Mouse (Mus musculus) CH12.LX (cell line): ENCODE data around the gene Trim9. TPM values are rescaled to one million over a fixed set of nuclear protein-coding genes. Genes with fewer than 3 reads are reported as not detected.

Experiments
- DNase-seq: peaks from one replicate; pipeline ENCODE4 v3.0.0-alpha.2; 2013; ENCODE audit errors: extremely low read depth
- H3K27ac ChIP-seq: 2 replicates; pipeline ENCODE4 v1.5.1; 2012; ENCODE audit warnings: low read depth, mild to moderate bottlenecking, control low read depth, moderate library complexity; ENCODE audit not compliant: insufficient read depth
- H3K27me3 ChIP-seq: replicated peaks from 2 replicates; pipeline ENCODE3; 2012; ENCODE audit warnings: inconsistent platforms
- H3K36me3 ChIP-seq, 2 experiments: replicated peaks in 1 of 2; 2 replicates each; pipeline versions ENCODE3 to v1.6.1; 2012; ENCODE audit warnings: inconsistent platforms in 1 of 2, low read length in 1 of 2, mild to moderate bottlenecking in 1 of 2, mixed read lengths in 1 of 2, moderate library complexity in 1 of 2; ENCODE audit not compliant: control insufficient read depth in 1 of 2, insufficient read depth in 1 of 2
- H3K4me1 ChIP-seq, 2 experiments: 2 replicates each; pipeline ENCODE4 v1.6.1; 2012; ENCODE audit warnings: inconsistent platforms in 1 of 2, moderate library complexity in 1 of 2; ENCODE audit not compliant: insufficient read depth in 2 of 2, control insufficient read depth in 1 of 2
- H3K4me2 ChIP-seq: 2 replicates; pipeline ENCODE4 v1.6.1; 2012; ENCODE audit warnings: low read depth, mild to moderate bottlenecking, control low read depth; ENCODE audit not compliant: poor library complexity, insufficient read depth, severe bottlenecking
- H3K4me3 ChIP-seq, 3 experiments: fragments of 150-350 bp in 1 of 3; sonication (generic) in 1 of 3; replicated peaks in 1 of 3; 2 replicates each; pipeline versions ENCODE3 to v1.5.1; 2011 to 2012; ENCODE audit warnings: low read depth in 2 of 3, low read length in 2 of 3, mild to moderate bottlenecking in 2 of 3, moderate library complexity in 2 of 3, control low read depth in 1 of 3, improper control_type of control experiment in 1 of 3, inconsistent platforms in 1 of 3, mixed read lengths in 1 of 3; ENCODE audit not compliant: poor library complexity in 1 of 3
- H3K79me2 ChIP-seq: replicated peaks from 2 replicates; pipeline ENCODE4 v1.6.1; 2012; ENCODE audit warnings: mild to moderate bottlenecking, moderate library complexity; ENCODE audit not compliant: control insufficient read depth, poor library complexity, insufficient read depth, severe bottlenecking; ENCODE audit errors: extremely low read depth
- H3K9ac ChIP-seq: 2 replicates; pipeline ENCODE4 v1.6.1; 2012; ENCODE audit warnings: low read depth, mild to moderate bottlenecking, control low read depth, moderate library complexity; ENCODE audit not compliant: insufficient read depth
- H3K9me3 ChIP-seq: replicated peaks from 2 replicates; pipeline ENCODE3; 2012; ENCODE audit warnings: low read length, inconsistent platforms, mixed read lengths
- BHLHE40 ChIP-seq: IDR thresholded peaks from 2 replicates; pipeline ENCODE4 v1.6.1; 2011; ENCODE audit warnings: mild to moderate bottlenecking, low read depth, low read length, improper control_type of control experiment
- CHD1 ChIP-seq: IDR thresholded peaks from 2 replicates; pipeline ENCODE4 v1.6.1; 2012; ENCODE audit warnings: low read depth, low read length, improper control_type of control experiment, inconsistent platforms
- CTCF ChIP-seq, 2 experiments: IDR thresholded peaks in 1 of 2; conservative IDR thresholded peaks in 1 of 2; 2 replicates each; pipeline ENCODE4 v1.5.1; 2011 to 2012; ENCODE audit warnings: low read depth in 2 of 2, low read length in 2 of 2, improper control_type of control experiment in 1 of 2, inconsistent platforms in 1 of 2, mild to moderate bottlenecking in 1 of 2, moderate library complexity in 1 of 2
- E2F4 ChIP-seq: IDR thresholded peaks from 2 replicates; pipeline ENCODE4 v1.6.1; 2011; ENCODE audit warnings: low read depth, low read length, improper control_type of control experiment; ENCODE audit not compliant: insufficient replicate concordance
- ELF1 ChIP-seq: IDR thresholded peaks from 2 replicates; pipeline ENCODE4 v1.6.1; 2014; ENCODE audit warnings: low read depth, mild to moderate bottlenecking, inconsistent platforms, low read length, improper control_type of control experiment
- ETS1 ChIP-seq: conservative IDR thresholded peaks from 2 replicates; pipeline ENCODE4 v1.6.1; 2012; ENCODE audit warnings: low read depth, mild to moderate bottlenecking, inconsistent platforms, low read length, improper control_type of control experiment, moderate library complexity
- JUND ChIP-seq: conservative IDR thresholded peaks from 2 replicates; pipeline ENCODE4 v1.6.1; 2011; ENCODE audit warnings: low read depth, low read length, improper control_type of control experiment
- MAFK ChIP-seq: IDR thresholded peaks from 2 replicates; pipeline ENCODE4 v1.6.1; 2011; ENCODE audit warnings: low read length, improper control_type of control experiment; ENCODE audit not compliant: insufficient replicate concordance
- MAX ChIP-seq: IDR thresholded peaks from 2 replicates; pipeline ENCODE4 v1.6.1; 2011; ENCODE audit warnings: low read length, improper control_type of control experiment
- MXI1 ChIP-seq: IDR thresholded peaks from 2 replicates; pipeline ENCODE4 v1.6.1; 2011; ENCODE audit warnings: mild to moderate bottlenecking, low read depth, low read length, improper control_type of control experiment
- NRF1 ChIP-seq: IDR thresholded peaks from 2 replicates; pipeline ENCODE4 v1.6.1; 2014; ENCODE audit warnings: low read depth, mild to moderate bottlenecking, inconsistent platforms, low read length, improper control_type of control experiment, moderate library complexity
- PAX5 ChIP-seq: IDR thresholded peaks from 2 replicates; pipeline ENCODE4 v1.6.1; 2012; ENCODE audit warnings: low read length, inconsistent platforms, mixed read lengths
- RAD21 ChIP-seq: IDR thresholded peaks from 2 replicates; pipeline ENCODE4 v1.6.1; 2011; ENCODE audit warnings: low read depth, mild to moderate bottlenecking, low read length, improper control_type of control experiment, moderate library complexity
- RCOR1 ChIP-seq: conservative IDR thresholded peaks from 2 replicates; pipeline ENCODE4 v1.6.1; 2012; ENCODE audit warnings: low read depth, mild to moderate bottlenecking, inconsistent platforms, low read length, improper control_type of control experiment
- SIN3A ChIP-seq: IDR thresholded peaks from 2 replicates; pipeline ENCODE4 v1.6.1; 2012; ENCODE audit warnings: low read length, improper control_type of control experiment, inconsistent platforms
- USF1 ChIP-seq: IDR thresholded peaks from 2 replicates; pipeline ENCODE4 v1.6.1; 2014; ENCODE audit warnings: low read depth, mild to moderate bottlenecking, inconsistent platforms, low read length, improper control_type of control experiment
- USF2 ChIP-seq: conservative IDR thresholded peaks from 2 replicates; pipeline ENCODE4 v1.6.1; 2011; ENCODE audit warnings: low read depth, low read length, improper control_type of control experiment
- ZC3H11A ChIP-seq: IDR thresholded peaks from 2 replicates; pipeline ENCODE4 v1.6.1; 2012; ENCODE audit warnings: low read depth, mild to moderate bottlenecking, inconsistent platforms, low read length, improper control_type of control experiment
- ZKSCAN1 ChIP-seq: IDR thresholded peaks from 2 replicates; pipeline ENCODE4 v1.6.1; 2012; ENCODE audit warnings: low read depth, inconsistent platforms, low read length, improper control_type of control experiment, borderline replicate concordance
- ZMIZ1 ChIP-seq: IDR thresholded peaks from 2 replicates; pipeline ENCODE4 v1.6.1; 2012; ENCODE audit warnings: low read depth, mild to moderate bottlenecking, inconsistent platforms, low read length, improper control_type of control experiment
- dilution Hi-C: fragments of 300-500 bp; cut with MboI; formaldehyde crosslinking; loops from 2 replicates; pipeline ENCODE4 v1.14.3; 2020; ENCODE audit warnings: low sequenced_read_pairs; ENCODE audit not compliant: extremely low pct_unique_long_range_greater_than_20kb, extremely low pct_ligation_motif_present
- in situ Hi-C: fragments of 300-500 bp; cut with MboI; formaldehyde crosslinking; loops from 3 replicates; pipeline ENCODE4 v1.14.3; 2019; ENCODE audit warnings: low sequenced_read_pairs, low pct_ligation_motif_present, low pct_unique_long_range_greater_than_20kb, mixed read lengths
- polyA plus RNA-seq: library from polyadenylated mRNA; unstranded; fragments of >175 nt; gene quantifications from 2 replicates; pipeline ENCODE4 v1.2.1, GENCODE M21; 2012; ENCODE audit warnings: low read depth; ENCODE audit not compliant: insufficient read length
- total RNA-seq, 2 experiments: library from RNA; depleted of rRNA; stranded (reverse); fragments of 300-350 nt in 1 of 2; fragments of >200 nt in 1 of 2; gene quantifications; 2 replicates each; pipeline ENCODE4 v1.2.3; 2012 to 2014

Gene Trim9
- total RNA-seq (2012; rRNA removed) (not detected in 2 replicates), total RNA-seq (2014; rRNA removed) (not detected in 2 replicates), polyA plus RNA-seq (0.07 TPM in 1 of 2 replicates, not detected in the other)

DNA sequence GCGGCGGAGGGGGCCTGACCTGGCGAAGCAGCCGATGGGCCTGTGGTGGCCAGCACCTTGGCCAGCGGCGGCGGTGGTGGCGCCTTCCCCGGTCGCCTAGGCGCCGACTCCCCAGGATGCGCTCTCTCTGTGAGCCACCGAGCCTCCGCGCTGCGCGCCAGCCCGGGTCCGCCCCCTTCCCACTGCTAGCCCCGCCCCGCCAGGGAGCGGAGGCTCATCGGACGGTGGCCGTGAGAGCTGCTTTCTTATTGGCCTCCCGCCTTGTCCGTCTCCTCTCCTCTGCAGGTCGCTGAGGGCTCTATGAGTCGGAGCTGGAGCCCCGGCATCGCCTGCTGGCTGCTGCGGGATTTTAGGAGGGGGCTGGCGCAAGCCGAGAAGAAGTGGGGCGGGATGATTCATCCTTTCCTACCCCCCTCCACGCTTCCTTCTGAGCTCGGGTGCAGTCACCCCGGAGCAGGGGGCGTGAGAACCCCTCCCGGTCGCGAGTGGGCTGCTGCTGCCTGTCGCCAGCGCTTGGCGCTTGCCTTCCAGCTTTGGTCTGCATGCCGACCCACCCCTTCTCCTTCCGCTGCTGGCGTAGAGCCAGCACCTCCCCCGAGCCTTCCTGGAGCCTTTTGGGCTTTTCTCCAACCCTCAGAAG, at the start of gene Trim9:
Trim9 (minus strand) TSS at position 413 of the 640 bp plus-strand sequence.
- no peak for TF ChIP-seq CTCF (conservative IDR thresholded peaks at IDR 0.05 in 1 of 2, IDR thresholded peaks at IDR 0.05 in 1 of 2; ENCODE audit: low read depth in 2 of 2, low read length in 2 of 2)
- TF ChIP-seq MXI1, result peak; percentile 36; the same call in 1 of the 2 replicates
- 0 out of 2 replicates have a peak, but pooled peaks have one; percentile 19 for TF ChIP-seq ELF1
- peak; percentile 39; the same call in 1 of the 2 replicates for TF ChIP-seq NRF1
- TF ChIP-seq ETS1, result no peak
- TF ChIP-seq ZC3H11A, result no peak
- no peak for TF ChIP-seq MAFK
- 0 out of 2 replicates have a peak, but pooled peaks have one; percentile 44 for TF ChIP-seq E2F4
- TF ChIP-seq, all 38 proteins: peak for 4
- dilution Hi-C loops (no loop called here), in situ Hi-C loops (no loop called here)
- Histone ChIP-seq H3K79me2 (no peaks in the 10 kb centered on the region), H3K4me3 (peak within 1 kb of the TSS in 2 of 3 experiments; percentile 48 to 60), H3K9ac (no peak within 1 kb of the TSS), H3K36me3 (no peaks in the 10 kb centered on the region), H3K4me1 (peaks cover 0 to 4% of the 10 kb centered on the region in 2 experiments; a peak in 2 of 4 replicates), H3K4me2 (peak within 1 kb of the TSS; percentile 77), H3K27ac (no peak within 1 kb of the TSS), H3K27me3 (peaks cover 5% of the 10 kb centered on the region), H3K9me3 (peaks cover 5% of the 10 kb centered on the region)
- peak; percentile 88 for DNase-seq

DNA sequence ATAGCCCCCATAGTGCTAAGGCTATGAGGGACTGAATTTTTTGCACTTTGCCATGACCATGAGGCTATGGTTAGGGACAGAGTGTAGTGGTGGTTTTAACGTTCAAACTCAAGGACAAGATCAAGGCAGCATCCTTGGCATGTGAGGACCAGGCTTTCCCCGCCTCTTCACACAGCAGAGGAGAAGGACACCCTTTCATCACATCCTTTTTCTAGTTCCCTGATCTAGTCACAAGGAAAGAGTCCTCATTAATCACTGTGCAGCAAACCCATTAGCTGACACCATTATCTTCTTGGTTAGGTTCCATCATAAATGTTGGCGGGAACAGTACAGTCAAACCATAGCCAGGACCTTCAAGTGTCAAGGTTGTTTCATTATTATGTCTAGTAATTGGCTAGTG, 47.6 kb upstream of the Trim9 start:
- no peaks in the 10 kb centered on the region for H3K9me3 ChIP-seq
- H3K4me1 ChIP-seq, result no peaks in the 10 kb centered on the region
- no peaks in the 10 kb centered on the region for H3K36me3 ChIP-seq
- no peak overlapping the region for H3K9ac ChIP-seq
- in situ Hi-C loops, result no loop called here
- DNase-seq, result no peak
- no peak overlapping the region for H3K4me3 ChIP-seq
- no peaks in the 10 kb centered on the region for H3K79me2 ChIP-seq
- H3K27me3 ChIP-seq, result no peaks in the 10 kb centered on the region
- dilution Hi-C loops, result no loop called here
- H3K27ac ChIP-seq, result no peak overlapping the region
- H3K4me2 ChIP-seq, result no peak overlapping the region
- TF ChIP-seq CHD1 (no peak), MAX (no peak), E2F4 (no peak), RAD21 (no peak), ZMIZ1 (no peak), MXI1 (no peak), USF2 (no peak), BHLHE40 (no peak), SIN3A (no peak), ZKSCAN1 (no peak), PAX5 (no peak), JUND (no peak), RCOR1 (no peak), USF1 (no peak)
